ENCODE assay signal across 11 mouse cellular contexts in genomic region chr17:22876316-22876715, GRCm38 (mm10). TPM values are rescaled to one million over a fixed set of nuclear protein-coding genes. Genes with fewer than 3 reads are reported as not detected.
DNase-seq lines count a peak whose midpoint lies in the region; ATAC-seq lines count a peak whose summit lies in the region.
"Had no signal": no experiment of that assay in that cellular context is flagged by ENCODE, and none has a peak within 500 bp of the region (broad histone marks: within the 10 kb centered on the region; RNA-seq: fewer than 3 reads in every experiment).

No protein-coding gene starts in this region.

- no peaks in the 10 kb centered on the region for H3K9me3 ChIP-seq in liver, embryonic 11.5 days (ENCODE audit: control insufficient read depth, low read length)
- H3K9me3 ChIP-seq in kidney, embryonic 16.5 days (ENCODE audit: low read length), result peaks cover 13% of the 10 kb centered on the region

- DNase-seq in liver, embryonic 11.5 days (ENCODE audit: low spot score), result no peak
- DNase-seq in liver, result no peak
- peak; percentile 44 for DNase-seq in MEL-GATA-1-ER (ENCODE audit: extremely low read depth, low read depth)
- DNase-seq in embryo, embryonic 9.5 days (ENCODE audit: extremely low spot score), result peak; percentile 45
- no peak for DNase-seq in natural killer cell, adult 2 months (ENCODE audit: low spot score in 2 of 2)
- DNase-seq: heart, postnatal 14 days had no signal

- H3K27me3 ChIP-seq in liver, embryonic 11.5 days (replicated peaks; ENCODE audit: control insufficient read depth, insufficient read depth, low read length), result no peaks in the 10 kb centered on the region
- H3K27me3 ChIP-seq in kidney, embryonic 16.5 days (ENCODE audit: insufficient read depth, low read length), result no peaks in the 10 kb centered on the region

- H3K4me2 ChIP-seq in liver, embryonic 11.5 days, result no peak overlapping the region
- H3K4me2 ChIP-seq in kidney, embryonic 16.5 days (replicated peaks; ENCODE audit: low read depth, low read length), result no peak overlapping the region

- no peaks in the 10 kb centered on the region for H3K36me3 ChIP-seq in liver, embryonic 11.5 days (ENCODE audit: control insufficient read depth, insufficient read depth, low read length)
- no peaks in the 10 kb centered on the region for H3K36me3 ChIP-seq in kidney, embryonic 16.5 days (ENCODE audit: insufficient read depth, low read length)

- no peaks in the 10 kb centered on the region for H3K4me1 ChIP-seq in liver, embryonic 11.5 days (replicated peaks; ENCODE audit: control insufficient read depth, insufficient read depth, low read length)
- no peaks in the 10 kb centered on the region for H3K4me1 ChIP-seq in kidney, embryonic 16.5 days (ENCODE audit: insufficient read depth, low read length)

- peak; percentile 58; the same call in 1 of the 2 replicates for ATAC-seq in liver, embryonic 11.5 days (replicated peaks; ENCODE audit: low FRiP score)
- peak; percentile 96 for ATAC-seq in monocyte, adult 5-6 weeks (replicated peaks; ENCODE audit: insufficient number of reproducible peaks, low FRiP score, low TSS enrichment, poor library complexity, severe bottlenecking)
- no peak for ATAC-seq in activated CD4-positive, CD25-positive, alpha-beta regulatory T cell, adult 4 months
- no peak for ATAC-seq in kidney, embryonic 16.5 days (ENCODE audit: low FRiP score, low TSS enrichment)

- H3K4me3 ChIP-seq in liver, embryonic 11.5 days (ENCODE audit: low read depth, low read length), result no peak overlapping the region
- H3K4me3 ChIP-seq in kidney, embryonic 16.5 days (ENCODE audit: low read length), result no peak overlapping the region
- H3K4me3 ChIP-seq: erythroblast, embryonic 14.5 days; myocyte had no signal

- no peak overlapping the region for H3K27ac ChIP-seq in liver, embryonic 11.5 days (ENCODE audit: low read depth, low read length)
- H3K27ac ChIP-seq in kidney, embryonic 16.5 days (ENCODE audit: low read length), result no peak overlapping the region

- WGBS in liver, embryonic 11.5 days, result 91% methylated on average over 20 of the region's 20 CpGs
- WGBS in kidney, embryonic 16.5 days, result 93% methylated on average over 20 of the region's 20 CpGs

- H3K9ac ChIP-seq in liver, embryonic 11.5 days (ENCODE audit: low read depth, low read length), result no peak overlapping the region
- H3K9ac ChIP-seq in kidney, embryonic 16.5 days (replicated peaks; ENCODE audit: low read length), result no peak overlapping the region

RNA-seq across cellular contexts. Expression of gene Zfp945, which starts 9.4 kb away (rescaled TPM):
- 6.6 and 7.8 TPM in 2 replicates for polyA plus RNA-seq in liver, embryonic 11.5 days (2014; fragmentation: Nextera tagmentation; extraction: Ambion mirVana)
- 20.8 to 26.5 TPM (median 26.3 TPM) in 3 replicates for total RNA-seq in monocyte, adult 5-6 weeks (2017)
- 10 to 100 TPM; 16.2 to 21.3 TPM for polyA plus RNA-seq in activated CD4-positive, CD25-positive, alpha-beta regulatory T cell, adult 4 months (2017; shearing (Covaris generic))
- polyA plus RNA-seq in kidney, embryonic 16.5 days (2015; fragmentation: Nextera tagmentation; extraction: Ambion mirVana), result 21.0 and 21.7 TPM in 2 replicates

Comparison
In these comparisons a context has a peak if more than half of its experiments do, and no peak if none do; other contexts are left out.
1. ATAC-seq: peak in liver, embryonic 11.5 days (single experiment) and monocyte, adult 5-6 weeks (single experiment); none in activated CD4-positive, CD25-positive, alpha-beta regulatory T cell, adult 4 months (single experiment) and kidney, embryonic 16.5 days (single experiment).
2. DNase-seq: peak in MEL-GATA-1-ER (single experiment) and embryo, embryonic 9.5 days (single experiment); none in liver, embryonic 11.5 days (single experiment), liver (single experiment) and natural killer cell, adult 2 months (0 of 2).